Mouse (Mus musculus) small intestine, adult 2 months (tissue): ENCODE results near the gene Mkrn1.

ENCODE experiments used
- CTCF ChIP-seq: fragments of 200-500 bp; IDR thresholded peaks from 2 replicates; pipeline ENCODE4 v1.5.1; 2012; ENCODE audit warnings: low read depth, mild to moderate bottlenecking, control low read depth, inconsistent platforms, low read length, moderate library complexity, mixed read lengths; ENCODE audit not compliant: insufficient replicate concordance, insufficient read length; ENCODE audit errors: extremely low read depth
- POLR2A ChIP-seq: fragments of 200-500 bp; IDR thresholded peaks from 2 replicates; pipeline ENCODE4 v1.6.1; 2012; ENCODE audit warnings: low read depth, mild to moderate bottlenecking, control low read depth, inconsistent platforms, low read length, moderate library complexity

GRCm38 (mm10) chr6:39347880-39348814, 72.1 kb downstream of the Mkrn1 start:
- no peak for TF ChIP-seq CTCF
- TF ChIP-seq POLR2A, result no peak
